Mouse (Mus musculus) kidney, adult 2 months (tissue): Measurements from ENCODE around the gene Efcab2. TPM values are rescaled to one million over a fixed set of nuclear protein-coding genes. Genes with fewer than 3 reads are reported as not detected.

Experiments
- DNase-seq: peaks from one replicate; pipeline ENCODE4 v3.0.0; 2021
- H3K27ac ChIP-seq: fragments of 200-500 bp; 2 replicates; pipeline ENCODE4 v1.5.1; 2012; ENCODE audit warnings: low read depth, low read length, control low read depth, inconsistent platforms; ENCODE audit not compliant: insufficient read depth
- H3K27me3 ChIP-seq: fragments of 200-500 bp; replicated peaks from 2 replicates; pipeline ENCODE4 v1.6.1; 2012; ENCODE audit warnings: mild to moderate bottlenecking, moderate library complexity, low read length, inconsistent platforms; ENCODE audit not compliant: control insufficient read depth, insufficient read depth
- H3K36me3 ChIP-seq: fragments of 200-500 bp; 2 replicates; pipeline ENCODE4 v1.6.1; 2012; ENCODE audit warnings: mild to moderate bottlenecking, moderate library complexity, low read length, inconsistent platforms; ENCODE audit not compliant: control insufficient read depth, insufficient read depth
- H3K4me1 ChIP-seq: fragments of 200-500 bp; 2 replicates; pipeline ENCODE4 v1.6.1; 2011; ENCODE audit warnings: low read length; ENCODE audit not compliant: control insufficient read depth, insufficient read depth
- H3K4me3 ChIP-seq: fragments of 200-500 bp; 2 replicates; pipeline ENCODE4 v1.5.1; 2011; ENCODE audit warnings: mild to moderate bottlenecking, low read depth, low read length, control low read depth; ENCODE audit not compliant: insufficient read depth
- CTCF ChIP-seq: fragments of 200-500 bp; conservative IDR thresholded peaks from 2 replicates; pipeline ENCODE4 v1.5.1; 2011; ENCODE audit warnings: low read depth, mild to moderate bottlenecking, control low read depth, low read length, moderate library complexity, mixed read lengths; ENCODE audit not compliant: insufficient read depth, insufficient read length
- POLR2A ChIP-seq: fragments of 200-500 bp; IDR thresholded peaks from one replicate; pipeline ENCODE4 v1.6.1; 2011; ENCODE audit warnings: low read depth, low read length, control low read depth
- WGBS: fragments of 180-500 bp; shearing (Covaris S2); methylation state at CpG from one replicate; pipeline ENCODE4 v1.1.7; 2018; 5-methylcytosine and 5-hydroxymethylcytosine counted together
- polyA plus RNA-seq: library from polyadenylated mRNA; depleted of rRNA; stranded (reverse); fragments of >200 nt; gene quantifications from 2 replicates; pipeline ENCODE4 v1.2.3, GENCODE M21; 2012

Efcab2 gene
- polyA plus RNA-seq, 1 experiment, result 1.6 TPM

DNA sequence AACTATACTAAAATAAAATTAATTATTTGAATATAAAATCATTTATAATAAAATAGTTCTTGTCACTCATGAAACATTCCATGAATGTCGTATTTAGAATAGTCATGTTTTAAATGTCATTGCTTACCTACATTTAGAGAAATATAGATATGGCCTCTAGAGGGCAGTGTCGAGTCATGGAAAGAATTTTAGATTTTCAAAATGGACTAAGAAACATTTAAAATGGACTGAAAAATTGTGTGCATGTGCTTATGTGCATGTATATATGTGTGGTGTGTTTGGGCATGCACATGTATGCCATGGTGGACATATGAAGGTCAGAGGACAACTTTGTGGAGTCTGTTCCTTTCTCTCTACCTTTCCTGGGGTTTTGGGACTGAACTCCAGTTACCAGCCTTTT, 62.4 kb downstream of the Efcab2 start:
- no peaks in the 10 kb centered on the region for H3K4me1 ChIP-seq
- peak; percentile 20 for DNase-seq
- no peak overlapping the region for H3K27ac ChIP-seq
- H3K4me3 ChIP-seq, result no peak overlapping the region
- H3K36me3 ChIP-seq, result no peaks in the 10 kb centered on the region
- no peaks in the 10 kb centered on the region for H3K27me3 ChIP-seq
- TF ChIP-seq POLR2A, result no peak
- no peak for TF ChIP-seq CTCF
- 6% methylated on average over 2 of the region's 2 CpGs for WGBS

DNA sequence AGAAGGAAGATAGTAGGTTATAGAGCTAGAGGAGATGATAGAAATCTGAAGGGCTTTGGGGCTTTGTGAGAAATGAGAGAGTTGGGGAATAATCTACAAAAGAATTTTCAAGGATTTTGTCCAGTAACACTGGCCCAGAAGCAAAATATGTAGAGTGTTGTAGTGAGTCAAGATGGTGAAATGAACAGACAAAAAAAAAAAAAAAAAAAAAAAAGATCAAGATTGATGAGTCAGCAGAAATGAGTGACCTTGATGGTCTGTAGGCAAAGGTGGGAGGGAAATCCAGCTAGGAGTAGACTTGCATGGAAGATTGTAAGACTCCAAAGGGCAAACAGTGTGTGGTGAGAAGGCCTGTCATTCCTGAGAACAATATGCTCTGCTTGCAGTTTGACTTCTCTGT, 78.0 kb downstream of the Efcab2 start:
- no peaks in the 10 kb centered on the region for H3K4me1 ChIP-seq
- H3K4me3 ChIP-seq, result no peak overlapping the region
- no peaks in the 10 kb centered on the region for H3K27me3 ChIP-seq
- no peaks in the 10 kb centered on the region for H3K36me3 ChIP-seq
- no peak for DNase-seq
- no peak overlapping the region for H3K27ac ChIP-seq
- no peak for TF ChIP-seq POLR2A
- no peak for TF ChIP-seq CTCF

DNA sequence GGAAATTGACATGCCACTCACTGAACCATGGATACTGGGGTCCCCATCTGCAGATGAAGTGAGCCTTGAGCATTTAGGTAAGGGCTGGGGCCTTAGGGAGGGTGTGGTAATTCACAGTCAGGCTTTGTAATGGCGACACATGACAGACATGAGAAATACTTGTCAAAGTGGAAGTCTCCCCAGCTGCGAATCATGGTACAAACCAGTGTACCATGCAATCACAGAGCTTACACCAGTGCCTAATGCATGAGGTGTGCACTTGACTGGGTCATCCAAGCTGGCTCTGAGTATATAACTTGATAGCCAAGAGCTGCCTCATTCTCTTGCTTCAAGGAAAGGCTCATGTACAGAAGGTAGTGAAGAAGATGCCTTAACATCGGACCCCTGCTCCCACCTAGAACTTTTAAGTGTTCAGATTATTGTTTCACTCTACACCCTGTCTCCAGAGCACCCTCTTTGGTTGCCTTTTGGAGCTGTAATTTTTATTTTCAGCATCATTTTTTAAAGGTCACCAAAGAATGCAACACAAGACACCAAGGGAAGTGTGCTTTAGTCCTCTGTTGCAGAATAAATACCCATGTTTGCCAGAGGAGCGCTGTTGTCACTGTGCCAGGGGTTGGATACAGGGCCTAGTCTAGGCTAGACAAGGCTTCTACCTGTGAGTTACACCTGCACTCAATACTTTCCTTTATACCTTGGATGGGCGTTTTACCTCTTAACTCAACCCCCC, 79.4 kb downstream of the Efcab2 start:
- 91% methylated on average over 5 of the region's 5 CpGs for WGBS
- Histone ChIP-seq H3K4me1 (no peaks in the 10 kb centered on the region), H3K27ac (no peak overlapping the region), H3K36me3 (no peaks in the 10 kb centered on the region), H3K27me3 (no peaks in the 10 kb centered on the region), H3K4me3 (no peak overlapping the region)
- TF ChIP-seq POLR2A (no peak), CTCF (no peak)
- no peak for DNase-seq

- Histone ChIP-seq H3K36me3 (no peaks in the 10 kb centered on the region), H3K4me1 (no peaks in the 10 kb centered on the region), H3K27me3 (no peaks in the 10 kb centered on the region), H3K4me3 (no peak overlapping the region), H3K27ac (no peak overlapping the region)
- no peak for TF ChIP-seq CTCF
- TF ChIP-seq POLR2A, result no peak
- 76% methylated on average over 5 of the region's 5 CpGs for WGBS
- no peak for DNase-seq
Observed at GRCm38 (mm10) chr1:178485868-178486220, 80.0 kb downstream of the Efcab2 start.

DNA sequence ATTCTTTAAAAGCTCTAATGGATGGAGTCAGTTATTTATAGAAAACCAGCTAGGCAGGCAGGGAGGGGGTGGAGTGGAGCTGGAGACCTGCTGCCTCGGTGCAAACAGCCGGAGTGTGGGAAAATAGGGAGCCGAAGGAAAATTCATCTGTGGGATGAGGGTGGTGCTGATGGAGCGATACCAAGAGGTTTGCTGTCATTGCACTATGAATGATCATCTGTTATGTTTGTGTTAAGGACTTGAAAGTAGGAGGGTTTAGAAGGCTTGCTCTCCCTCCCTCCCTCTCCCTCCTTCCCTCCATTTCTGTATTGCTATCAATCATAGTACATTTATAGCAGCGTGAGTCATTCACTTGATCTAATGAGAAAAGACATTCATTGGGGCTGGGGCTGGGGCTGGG, 80.9 kb downstream of the Efcab2 start:
- DNase-seq, result no peak
- 75% methylated on average over 5 of the region's 5 CpGs for WGBS
- Histone ChIP-seq H3K36me3 (no peaks in the 10 kb centered on the region), H3K27me3 (no peaks in the 10 kb centered on the region), H3K4me1 (no peaks in the 10 kb centered on the region), H3K27ac (no peak overlapping the region), H3K4me3 (no peak overlapping the region)
- TF ChIP-seq POLR2A (no peak), CTCF (no peak)

GRCm38 (mm10) chr1:178489127-178489526, 83.2 kb downstream of the Efcab2 start:
- DNase-seq, result no peak
- 47% methylated on average over 3 of the region's 3 CpGs for WGBS
- no peaks in the 10 kb centered on the region for H3K27me3 ChIP-seq
- H3K27ac ChIP-seq, result no peak overlapping the region
- no peaks in the 10 kb centered on the region for H3K36me3 ChIP-seq
- H3K4me1 ChIP-seq, result no peaks in the 10 kb centered on the region
- no peak overlapping the region for H3K4me3 ChIP-seq
- TF ChIP-seq CTCF (no peak), POLR2A (no peak)

GRCm38 (mm10) chr1:178491733-178492132, 85.8 kb downstream of the Efcab2 start:
- Histone ChIP-seq H3K27me3 (no peaks in the 10 kb centered on the region), H3K36me3 (no peaks in the 10 kb centered on the region), H3K27ac (no peak overlapping the region), H3K4me1 (no peaks in the 10 kb centered on the region), H3K4me3 (no peak overlapping the region)
- TF ChIP-seq POLR2A, result no peak
- TF ChIP-seq CTCF, result no peak
- WGBS, result 87% methylated on average over 5 of the region's 5 CpGs
- DNase-seq, result no peak

DNA sequence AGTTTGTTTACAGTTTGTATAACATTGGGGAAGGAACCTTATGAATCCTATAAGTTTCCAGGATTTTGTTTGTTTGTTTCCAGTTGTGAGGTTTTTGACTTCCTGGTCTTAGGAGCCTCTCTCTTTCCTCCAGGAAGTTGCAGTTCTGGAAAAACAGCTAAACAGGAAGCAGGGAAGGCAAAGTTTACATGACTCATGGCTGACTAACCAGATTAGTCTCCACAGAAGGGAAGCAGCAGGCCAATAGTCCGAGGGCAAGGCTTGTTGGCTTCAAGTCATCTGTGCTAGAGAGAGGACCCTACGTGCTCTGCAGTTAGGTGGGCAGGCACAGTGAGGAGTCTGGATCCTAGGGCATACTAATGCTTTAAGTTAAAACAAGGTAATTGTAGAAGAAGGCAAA, 86.6 kb downstream of the Efcab2 start:
- 49% methylated on average over 2 of the region's 2 CpGs for WGBS
- no peaks in the 10 kb centered on the region for H3K36me3 ChIP-seq
- H3K4me1 ChIP-seq, result no peaks in the 10 kb centered on the region
- TF ChIP-seq POLR2A, result no peak
- no peak for TF ChIP-seq CTCF
- H3K27ac ChIP-seq, result no peak overlapping the region
- H3K4me3 ChIP-seq, result no peak overlapping the region
- DNase-seq, result no peak
- H3K27me3 ChIP-seq, result no peaks in the 10 kb centered on the region
